ENCODE assay signal across 19 mouse cellular contexts in the genomic region with DNA sequence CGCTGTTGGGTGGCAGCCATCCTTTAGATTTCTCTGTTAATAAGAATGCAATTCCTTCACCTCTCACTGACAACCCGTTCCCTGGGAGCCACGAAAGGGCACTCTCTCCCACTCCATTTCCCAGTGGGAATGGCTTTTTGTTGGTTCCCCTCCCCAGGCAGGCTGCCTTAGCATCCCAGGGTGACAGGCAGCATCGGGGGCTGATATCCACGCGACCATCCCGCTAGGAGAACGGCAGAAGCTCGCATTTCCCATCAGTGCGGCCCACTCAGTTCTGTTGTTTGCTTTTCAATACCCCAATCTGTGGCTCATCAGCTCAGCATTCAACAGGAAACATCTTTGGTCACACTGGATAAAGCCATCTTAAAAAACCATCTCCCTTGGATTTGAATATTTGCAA. TPM values are rescaled to one million over a fixed set of nuclear protein-coding genes. Genes with fewer than 3 reads are reported as not detected.
DNase-seq lines count a peak whose midpoint lies in the region; ATAC-seq and TF ChIP-seq lines count a peak whose summit lies in the region.
"Had no signal": no experiment of that assay in that cellular context is flagged by ENCODE, and none has a peak within 500 bp of the region (broad histone marks: within the 10 kb centered on the region; RNA-seq: fewer than 3 reads in every experiment).

No protein-coding gene starts in this region.

- no peak; the same call in 1 of the 2 replicates for ATAC-seq in midbrain, embryonic 12.5 days (ENCODE audit: low FRiP score, low read depth)
- ATAC-seq in midbrain, postnatal 0 days (ENCODE audit: low FRiP score) = no peak
- ATAC-seq in forebrain, embryonic 16.5 days = no peak
- ATAC-seq: CD4-positive, CD25-positive, alpha-beta regulatory T cell, adult 4 months had no signal

- H3K4me3 ChIP-seq in midbrain, embryonic 12.5 days = no peak overlapping the region
- H3K4me3 ChIP-seq in midbrain, postnatal 0 days (ENCODE audit: low read depth, low read length) = no peak overlapping the region
- H3K4me3 ChIP-seq in forebrain, embryonic 16.5 days (replicated peaks; ENCODE audit: low read length) = no peak overlapping the region
- H3K4me3 ChIP-seq: embryonic facial prominence, embryonic 12.5 days; forebrain, embryonic 15.5 days; heart, embryonic 13.5 days had no signal

- H3K4me1 ChIP-seq in midbrain, embryonic 12.5 days = peaks cover 12% of the 10 kb centered on the region; the same call in 1 of the 2 replicates
- no peaks in the 10 kb centered on the region for H3K4me1 ChIP-seq in midbrain, postnatal 0 days (ENCODE audit: insufficient read depth, low read length)
- no peaks in the 10 kb centered on the region; the same call in 1 of the 2 replicates for H3K4me1 ChIP-seq in forebrain, embryonic 16.5 days (replicated peaks; ENCODE audit: control insufficient read depth, insufficient read depth, low read length)
- H3K4me1 ChIP-seq: embryonic facial prominence, embryonic 12.5 days had no signal

- intact Hi-C loops in heart, postnatal 25 days (cut with DNase I) = loop anchor here (5.0 kb wide), 4 partner anchors 175 to 570 kb away; a partner anchor contains a TSS

- no peak overlapping the region for H3K4me2 ChIP-seq in midbrain, embryonic 12.5 days (replicated peaks)
- no peak overlapping the region for H3K4me2 ChIP-seq in midbrain, postnatal 0 days (ENCODE audit: low read depth, low read length, poor library complexity, severe bottlenecking)
- no peak overlapping the region for H3K4me2 ChIP-seq in forebrain, embryonic 16.5 days (ENCODE audit: low read length)
- H3K4me2 ChIP-seq: embryonic facial prominence, embryonic 12.5 days; forebrain, embryonic 15.5 days; hindbrain, embryonic 14.5 days had no signal

- peaks cover 13% of the 10 kb centered on the region for H3K27me3 ChIP-seq in midbrain, embryonic 12.5 days
- H3K27me3 ChIP-seq in midbrain, postnatal 0 days (ENCODE audit: insufficient read depth, low read length) = no peaks in the 10 kb centered on the region
- H3K27me3 ChIP-seq in forebrain, embryonic 16.5 days (replicated peaks; ENCODE audit: control insufficient read depth, insufficient read depth, low read length) = 0 out of 2 replicates have a peak, but pooled peaks cover 2% of the 10 kb centered on the region
- H3K27me3 ChIP-seq: embryonic facial prominence, embryonic 12.5 days; forebrain, embryonic 15.5 days; heart, embryonic 13.5 days had no signal

- H3K9me3 ChIP-seq in midbrain, embryonic 12.5 days = no peaks in the 10 kb centered on the region
- H3K9me3 ChIP-seq in midbrain, postnatal 0 days (ENCODE audit: low read length) = no peaks in the 10 kb centered on the region
- no peaks in the 10 kb centered on the region for H3K9me3 ChIP-seq in forebrain, embryonic 16.5 days (ENCODE audit: control insufficient read depth, low read length)
- H3K9me3 ChIP-seq: embryonic facial prominence, embryonic 12.5 days; forebrain, embryonic 15.5 days; G1E; heart, embryonic 13.5 days had no signal

- 30% methylated on average over 10 of the region's 10 CpGs for WGBS in midbrain, embryonic 12.5 days
- WGBS in midbrain, postnatal 0 days = 24% methylated on average over 10 of the region's 10 CpGs
- WGBS in forebrain, embryonic 16.5 days = 49% methylated on average over 10 of the region's 10 CpGs

- peak; percentile 76 for DNase-seq in heart, adult 11 months
- no peak for DNase-seq in heart, postnatal 25 days (ENCODE audit: low spot score)
- DNase-seq in midbrain, postnatal 0 days (ENCODE audit: low spot score) = no peak
- peak; percentile 48 to 51 for DNase-seq in layer of hippocampus, postnatal 10 days (ENCODE audit: low spot score in 2 of 2)
- no peak for DNase-seq in cerebellum, adult 9-10 months
- DNase-seq: adrenal gland, postnatal 10 days; B cell, adult 2 months; cerebellum, adult 8-10 months; cerebellum, postnatal 25 days; gastrocnemius, postnatal 10 days; heart, postnatal 4 days had no signal

- no peak for TF ChIP-seq CTCF in midbrain, postnatal 0 days (IDR thresholded peaks at IDR 0.05)

- H3K27ac ChIP-seq in midbrain, embryonic 12.5 days (replicated peaks) = 0 out of 2 replicates have a peak overlapping the region, but pooled peaks have one; percentile 0
- H3K27ac ChIP-seq in midbrain, postnatal 0 days (ENCODE audit: low read depth, low read length) = no peak overlapping the region
- no peak overlapping the region for H3K27ac ChIP-seq in forebrain, embryonic 16.5 days (ENCODE audit: low read length)
- H3K27ac ChIP-seq: embryonic facial prominence, embryonic 12.5 days; forebrain, embryonic 15.5 days; heart, embryonic 13.5 days; hindbrain, embryonic 14.5 days had no signal

- H3K36me3 ChIP-seq in midbrain, embryonic 12.5 days = no peaks in the 10 kb centered on the region
- no peaks in the 10 kb centered on the region for H3K36me3 ChIP-seq in midbrain, postnatal 0 days (ENCODE audit: insufficient read depth, low read length)
- H3K36me3 ChIP-seq in forebrain, embryonic 16.5 days (ENCODE audit: control insufficient read depth, insufficient read depth) = no peaks in the 10 kb centered on the region
- H3K36me3 ChIP-seq: embryonic facial prominence, embryonic 12.5 days; forebrain, embryonic 15.5 days had no signal

- H3K9ac ChIP-seq in midbrain, embryonic 12.5 days (replicated peaks) = no peak overlapping the region
- no peak overlapping the region for H3K9ac ChIP-seq in midbrain, postnatal 0 days (replicated peaks; ENCODE audit: low read length, poor library complexity, severe bottlenecking)
- H3K9ac ChIP-seq in forebrain, embryonic 16.5 days (replicated peaks; ENCODE audit: low read depth, low read length) = no peak overlapping the region
- H3K9ac ChIP-seq: embryonic facial prominence, embryonic 12.5 days; forebrain, embryonic 15.5 days; heart, embryonic 13.5 days; hindbrain, embryonic 14.5 days had no signal

RNA-seq across cellular contexts. Expression of a gene that starts 21.8 kb away (rescaled TPM):
- total RNA-seq in heart, postnatal 25 days (2021) = 10 to 100 TPM; 27.7 to 28.9 TPM
- 42.5 and 49.4 TPM in 2 replicates for polyA plus RNA-seq in midbrain, embryonic 12.5 days (2016; fragmentation: Nextera tagmentation; extraction: Ambion mirVana)
- 24.6 and 25.4 TPM in 2 replicates for total RNA-seq in midbrain, postnatal 0 days (2014; rRNA removed)
- polyA plus RNA-seq in midbrain, postnatal 0 days (2015; fragmentation: Nextera tagmentation; extraction: Ambion mirVana) = 42.5 and 43.7 TPM in 2 replicates
- total RNA-seq in layer of hippocampus, postnatal 10 days (2021) = 10 to 100 TPM; 12.2 TPM
- polyA plus RNA-seq in forebrain, embryonic 16.5 days (2015; fragmentation: Nextera tagmentation; extraction: Ambion mirVana) = 40.1 and 40.3 TPM in 2 replicates

Comparison
In these comparisons a context has a peak if more than half of its experiments do, and no peak if none do; other contexts are left out.
1. DNase-seq: peak in heart, adult 11 months (single experiment) and layer of hippocampus, postnatal 10 days (2 of 2); none in heart, postnatal 25 days (single experiment), midbrain, postnatal 0 days (single experiment) and cerebellum, adult 9-10 months (single experiment).